Mouse (Mus musculus): ENCODE results near the gene Sh3bp2.

DNA sequence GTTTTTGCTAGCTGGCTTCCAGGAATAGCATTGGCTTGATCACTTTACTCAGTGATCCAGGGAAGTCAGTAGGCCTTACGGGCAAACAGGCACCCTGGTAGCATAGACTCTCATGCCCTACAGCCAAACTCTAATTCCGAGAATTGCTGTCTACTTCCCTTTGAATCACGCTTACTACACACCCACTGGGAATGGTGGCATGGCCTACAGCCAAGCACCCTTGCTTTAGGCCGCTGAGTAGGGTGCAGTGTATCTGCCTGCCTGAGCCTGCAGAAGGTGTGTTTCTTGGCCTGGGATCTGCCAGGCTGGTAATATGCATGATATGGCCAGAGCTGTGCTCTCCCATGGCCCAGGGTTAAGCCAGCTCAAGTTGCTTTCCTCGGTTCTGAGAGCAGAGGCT lies 3.1 kb downstream of the Sh3bp2 start:
- TF ChIP-seq CTCF (IDR thresholded peaks at IDR 0.05) (no peak), POLR2A (IDR thresholded peaks at IDR 0.05; ENCODE audit: insufficient read depth, low read depth, low read length) (no peak)
